Mouse (Mus musculus): ENCODE measurements at regions not wholly inside any gene's neighbourhood (a gene's known extent, or its start where the extent isn't known, plus 50 kb on each side); places are given as distances from the start of the nearest gene placed in this dataset.

- 71% methylated on average over 1 of the region's 1 CpGs for WGBS (ENCODE audit: insufficient replicate concordance)
- no peak overlapping the region for H3K4me3 ChIP-seq (ENCODE audit: low read depth, low read length)
- no peaks in the 10 kb centered on the region for H3K4me1 ChIP-seq (ENCODE audit: control insufficient read depth, insufficient read depth, low read length)
- no peak overlapping the region for H3K9ac ChIP-seq (ENCODE audit: low read depth, low read length)
- no peak for ATAC-seq (replicated peaks; ENCODE audit: insufficient number of reproducible peaks, low FRiP score, low TSS enrichment)
- H3K27ac ChIP-seq (ENCODE audit: low read depth, low read length), result no peak overlapping the region
- no peaks in the 10 kb centered on the region for H3K9me3 ChIP-seq (replicated peaks; ENCODE audit: control insufficient read depth, low read length)
- H3K4me2 ChIP-seq, result no peak overlapping the region
- no peaks in the 10 kb centered on the region for H3K36me3 ChIP-seq (ENCODE audit: control insufficient read depth, insufficient read depth, low read length)
- no peaks in the 10 kb centered on the region for H3K27me3 ChIP-seq (ENCODE audit: control insufficient read depth, insufficient read depth, low read length)
Observed at GRCm38 (mm10) chr3:35232487-35232886, 521.4 kb upstream of the Atp11b start.

- no peak overlapping the region for H3K27ac ChIP-seq (ENCODE audit: low read depth, low read length)
- H3K36me3 ChIP-seq (ENCODE audit: control insufficient read depth, insufficient read depth, low read length), result no peaks in the 10 kb centered on the region
- no peaks in the 10 kb centered on the region for H3K9me3 ChIP-seq (replicated peaks; ENCODE audit: control insufficient read depth, low read length)
- 82% methylated on average over 3 of the region's 3 CpGs for WGBS (ENCODE audit: insufficient replicate concordance)
- ATAC-seq (replicated peaks; ENCODE audit: insufficient number of reproducible peaks, low FRiP score, low TSS enrichment), result no peak
- H3K27me3 ChIP-seq (ENCODE audit: control insufficient read depth, insufficient read depth, low read length), result no peaks in the 10 kb centered on the region
- H3K4me2 ChIP-seq, result no peak overlapping the region
- H3K4me3 ChIP-seq (ENCODE audit: low read depth, low read length), result no peak overlapping the region
- H3K4me1 ChIP-seq (ENCODE audit: control insufficient read depth, insufficient read depth, low read length), result no peaks in the 10 kb centered on the region
- no peak overlapping the region for H3K9ac ChIP-seq (ENCODE audit: low read depth, low read length)
Observed at GRCm38 (mm10) chr3:35235066-35235465, 518.8 kb upstream of the Atp11b start.

- Histone ChIP-seq H3K27me3 (ENCODE audit: control insufficient read depth, insufficient read depth, low read length) (no peaks in the 10 kb centered on the region), H3K9ac (ENCODE audit: low read depth, low read length) (no peak overlapping the region), H3K27ac (ENCODE audit: low read depth, low read length) (no peak overlapping the region), H3K4me2 (no peak overlapping the region), H3K4me3 (ENCODE audit: low read depth, low read length) (no peak overlapping the region), H3K4me1 (ENCODE audit: control insufficient read depth, insufficient read depth, low read length) (no peaks in the 10 kb centered on the region), H3K9me3 (replicated peaks; ENCODE audit: control insufficient read depth, low read length) (no peaks in the 10 kb centered on the region), H3K36me3 (ENCODE audit: control insufficient read depth, insufficient read depth, low read length) (no peaks in the 10 kb centered on the region)
- ATAC-seq (replicated peaks; ENCODE audit: insufficient number of reproducible peaks, low FRiP score, low TSS enrichment), result no peak
- 59% methylated on average over 5 of the region's 5 CpGs for WGBS (ENCODE audit: insufficient replicate concordance)
Observed at GRCm38 (mm10) chr3:35235772-35236171, 518.1 kb upstream of the Atp11b start.

- Histone ChIP-seq H3K9me3 (replicated peaks; ENCODE audit: control insufficient read depth, low read length) (no peaks in the 10 kb centered on the region), H3K36me3 (ENCODE audit: control insufficient read depth, insufficient read depth, low read length) (no peaks in the 10 kb centered on the region), H3K27ac (ENCODE audit: low read depth, low read length) (no peak overlapping the region), H3K4me1 (ENCODE audit: control insufficient read depth, insufficient read depth, low read length) (no peaks in the 10 kb centered on the region), H3K4me3 (ENCODE audit: low read depth, low read length) (no peak overlapping the region), H3K4me2 (no peak overlapping the region), H3K9ac (ENCODE audit: low read depth, low read length) (no peak overlapping the region), H3K27me3 (ENCODE audit: control insufficient read depth, insufficient read depth, low read length) (no peaks in the 10 kb centered on the region)
- ATAC-seq (replicated peaks; ENCODE audit: insufficient number of reproducible peaks, low FRiP score, low TSS enrichment), result no peak
- 73% methylated on average over 6 of the region's 6 CpGs for WGBS (ENCODE audit: insufficient replicate concordance)
Observed at GRCm38 (mm10) chr3:35237342-35237741, 516.6 kb upstream of the Atp11b start.

- no peak for ATAC-seq (replicated peaks; ENCODE audit: insufficient number of reproducible peaks, low FRiP score, low TSS enrichment)
- Histone ChIP-seq H3K27ac (ENCODE audit: low read depth, low read length) (no peak overlapping the region), H3K9me3 (replicated peaks; ENCODE audit: control insufficient read depth, low read length) (no peaks in the 10 kb centered on the region), H3K4me2 (no peak overlapping the region), H3K4me3 (ENCODE audit: low read depth, low read length) (no peak overlapping the region), H3K4me1 (ENCODE audit: control insufficient read depth, insufficient read depth, low read length) (no peaks in the 10 kb centered on the region), H3K27me3 (ENCODE audit: control insufficient read depth, insufficient read depth, low read length) (no peaks in the 10 kb centered on the region), H3K36me3 (ENCODE audit: control insufficient read depth, insufficient read depth, low read length) (no peaks in the 10 kb centered on the region), H3K9ac (ENCODE audit: low read depth, low read length) (no peak overlapping the region)
- WGBS (ENCODE audit: insufficient replicate concordance), result 52% methylated on average over 6 of the region's 6 CpGs
Observed at GRCm38 (mm10) chr3:35242349-35242748, 511.6 kb upstream of the Atp11b start.

GRCm38 (mm10) chr3:35242871-35243529 lies 510.9 kb upstream of the Atp11b start:
- Histone ChIP-seq H3K4me2 (no peak overlapping the region), H3K36me3 (ENCODE audit: control insufficient read depth, insufficient read depth, low read length) (no peaks in the 10 kb centered on the region), H3K4me3 (ENCODE audit: low read depth, low read length) (no peak overlapping the region), H3K27me3 (ENCODE audit: control insufficient read depth, insufficient read depth, low read length) (no peaks in the 10 kb centered on the region), H3K9ac (ENCODE audit: low read depth, low read length) (no peak overlapping the region), H3K4me1 (ENCODE audit: control insufficient read depth, insufficient read depth, low read length) (no peaks in the 10 kb centered on the region), H3K27ac (ENCODE audit: low read depth, low read length) (no peak overlapping the region), H3K9me3 (replicated peaks; ENCODE audit: control insufficient read depth, low read length) (no peaks in the 10 kb centered on the region)
- no peak for ATAC-seq (replicated peaks; ENCODE audit: insufficient number of reproducible peaks, low FRiP score, low TSS enrichment)
- WGBS (ENCODE audit: insufficient replicate concordance), result 73% methylated on average over 10 of the region's 10 CpGs

GRCm38 (mm10) chr3:35245003-35245402 lies 508.9 kb upstream of the Atp11b start:
- no peaks in the 10 kb centered on the region for H3K27me3 ChIP-seq (ENCODE audit: control insufficient read depth, insufficient read depth, low read length)
- H3K9me3 ChIP-seq (replicated peaks; ENCODE audit: control insufficient read depth, low read length), result no peaks in the 10 kb centered on the region
- H3K4me1 ChIP-seq (ENCODE audit: control insufficient read depth, insufficient read depth, low read length), result no peaks in the 10 kb centered on the region
- 31% methylated on average over 8 of the region's 8 CpGs for WGBS (ENCODE audit: insufficient replicate concordance)
- H3K27ac ChIP-seq (ENCODE audit: low read depth, low read length), result no peak overlapping the region
- H3K36me3 ChIP-seq (ENCODE audit: control insufficient read depth, insufficient read depth, low read length), result no peaks in the 10 kb centered on the region
- H3K9ac ChIP-seq (ENCODE audit: low read depth, low read length), result no peak overlapping the region
- no peak for ATAC-seq (replicated peaks; ENCODE audit: insufficient number of reproducible peaks, low FRiP score, low TSS enrichment)
- no peak overlapping the region for H3K4me2 ChIP-seq
- no peak overlapping the region for H3K4me3 ChIP-seq (ENCODE audit: low read depth, low read length)

GRCm38 (mm10) chr3:35245946-35246665 lies 507.8 kb upstream of the Atp11b start:
- no peak overlapping the region for H3K4me2 ChIP-seq
- WGBS (ENCODE audit: insufficient replicate concordance), result 76% methylated on average over 10 of the region's 10 CpGs
- H3K9ac ChIP-seq (ENCODE audit: low read depth, low read length), result no peak overlapping the region
- H3K27ac ChIP-seq (ENCODE audit: low read depth, low read length), result no peak overlapping the region
- H3K4me1 ChIP-seq (ENCODE audit: control insufficient read depth, insufficient read depth, low read length), result no peaks in the 10 kb centered on the region
- no peaks in the 10 kb centered on the region for H3K36me3 ChIP-seq (ENCODE audit: control insufficient read depth, insufficient read depth, low read length)
- H3K4me3 ChIP-seq (ENCODE audit: low read depth, low read length), result no peak overlapping the region
- no peaks in the 10 kb centered on the region for H3K9me3 ChIP-seq (replicated peaks; ENCODE audit: control insufficient read depth, low read length)
- no peak for ATAC-seq (replicated peaks; ENCODE audit: insufficient number of reproducible peaks, low FRiP score, low TSS enrichment)
- no peaks in the 10 kb centered on the region for H3K27me3 ChIP-seq (ENCODE audit: control insufficient read depth, insufficient read depth, low read length)

GRCm38 (mm10) chr3:35249160-35249559 lies 504.7 kb upstream of the Atp11b start:
- no peak for ATAC-seq (replicated peaks; ENCODE audit: insufficient number of reproducible peaks, low FRiP score, low TSS enrichment)
- Histone ChIP-seq H3K27ac (ENCODE audit: low read depth, low read length) (no peak overlapping the region), H3K36me3 (ENCODE audit: control insufficient read depth, insufficient read depth, low read length) (no peaks in the 10 kb centered on the region), H3K4me1 (ENCODE audit: control insufficient read depth, insufficient read depth, low read length) (no peaks in the 10 kb centered on the region), H3K4me2 (no peak overlapping the region), H3K27me3 (ENCODE audit: control insufficient read depth, insufficient read depth, low read length) (no peaks in the 10 kb centered on the region), H3K9me3 (replicated peaks; ENCODE audit: control insufficient read depth, low read length) (no peaks in the 10 kb centered on the region), H3K9ac (ENCODE audit: low read depth, low read length) (no peak overlapping the region), H3K4me3 (ENCODE audit: low read depth, low read length) (no peak overlapping the region)
- 64% methylated on average over 10 of the region's 10 CpGs for WGBS (ENCODE audit: insufficient replicate concordance)

Data from heart, embryonic 11.5 days (tissue).